Mouse (Mus musculus) heart, embryonic 11.5 days (tissue): Measurements from ENCODE around the gene Gm37240. TPM values are rescaled to one million over a fixed set of nuclear protein-coding genes. Genes with fewer than 3 reads are reported as not detected.

Source experiments
- ATAC-seq: fragments of 200-750 bp; cut with Nextera tagmentation; replicated peaks from 2 replicates; pipeline ENCODE4 v1.8.0; 2017; ENCODE audit warnings: moderate library complexity; ENCODE audit not compliant: insufficient number of reproducible peaks, low FRiP score, low TSS enrichment
- H3K27ac ChIP-seq: fragments of 300-500 bp; sonication (generic); 2 replicates; pipeline ENCODE4 v1.5.1; 2014; ENCODE audit warnings: mild to moderate bottlenecking, low read depth, low read length
- H3K27me3 ChIP-seq: fragments of 300-500 bp; sonication (generic); 2 replicates; pipeline ENCODE4 v1.6.1; 2014; ENCODE audit warnings: mild to moderate bottlenecking, low read length, mixed read lengths; ENCODE audit not compliant: control insufficient read depth, insufficient read depth
- H3K36me3 ChIP-seq: fragments of 300-500 bp; sonication (generic); 2 replicates; pipeline ENCODE4 v1.6.1; 2014; ENCODE audit warnings: mild to moderate bottlenecking, low read length, moderate library complexity, mixed read lengths; ENCODE audit not compliant: control insufficient read depth, insufficient read depth
- H3K4me1 ChIP-seq: fragments of 300-500 bp; sonication (generic); 2 replicates; pipeline ENCODE4 v1.6.1; 2014; ENCODE audit warnings: low read length; ENCODE audit not compliant: control insufficient read depth, insufficient read depth
- H3K4me2 ChIP-seq: fragments of 300-500 bp; sonication (generic); 2 replicates; pipeline ENCODE4 v1.6.1; 2014; ENCODE audit warnings: mild to moderate bottlenecking, moderate library complexity
- H3K4me3 ChIP-seq: fragments of 300-500 bp; sonication (generic); 2 replicates; pipeline ENCODE4 v1.5.1; 2014; ENCODE audit warnings: low read depth, low read length
- H3K9ac ChIP-seq: fragments of 300-500 bp; sonication (generic); 2 replicates; pipeline ENCODE4 v1.6.1; 2014; ENCODE audit warnings: mild to moderate bottlenecking, low read depth, low read length, moderate library complexity
- H3K9me3 ChIP-seq: fragments of 300-500 bp; sonication (generic); replicated peaks from 2 replicates; pipeline ENCODE4 v1.6.1; 2016; ENCODE audit warnings: low read length; ENCODE audit not compliant: control insufficient read depth
- WGBS: fragments of 180-500 bp; shearing (Covaris S2); extraction: QIAGEN DNeasy Blood & Tissue Kit; methylation state at CpG from one replicate; pipeline ENCODE4 v1.1.7; 2014; ENCODE audit not compliant: insufficient replicate concordance; 5-methylcytosine and 5-hydroxymethylcytosine counted together
- polyA plus RNA-seq: library from polyadenylated mRNA; unstranded; fragments of >200 nt; fragmentation: Nextera tagmentation; extraction: Ambion mirVana; gene quantifications from 2 replicates; pipeline ENCODE4 v1.2.1, GENCODE M21; 2014

Gm37240 gene
- polyA plus RNA-seq, 1 experiment from 2014 or later = 4.5 TPM

- WGBS = 64% methylated on average over 5 of the region's 5 CpGs
Observed at GRCm38 (mm10) chr3:85812010-85812409, 75.3 kb downstream of the Gm37240 start.

GRCm38 (mm10) chr3:85793166-85793565, 94.2 kb downstream of the Gm37240 start:
- H3K9ac ChIP-seq = no peak overlapping the region
- H3K9me3 ChIP-seq = no peaks in the 10 kb centered on the region
- H3K27ac ChIP-seq = no peak overlapping the region
- ATAC-seq = no peak
- no peak overlapping the region for H3K4me3 ChIP-seq
- H3K36me3 ChIP-seq = no peaks in the 10 kb centered on the region
- 63% methylated on average over 1 of the region's 1 CpGs for WGBS
- H3K4me2 ChIP-seq = no peak overlapping the region
- no peaks in the 10 kb centered on the region for H3K4me1 ChIP-seq
- no peaks in the 10 kb centered on the region for H3K27me3 ChIP-seq

More at GRCm38 (mm10) chr3:85812010-85812409, 75.3 kb downstream of the Gm37240 start:
- Histone ChIP-seq H3K9me3 (no peaks in the 10 kb centered on the region), H3K36me3 (no peaks in the 10 kb centered on the region), H3K4me3 (no peak overlapping the region), H3K4me1 (peaks cover 8% of the 10 kb centered on the region; the same call in 1 of the 2 replicates), H3K27me3 (no peaks in the 10 kb centered on the region), H3K4me2 (no peak overlapping the region), H3K9ac (no peak overlapping the region), H3K27ac (no peak overlapping the region)
- no peak for ATAC-seq

GRCm38 (mm10) chr3:85789748-85790147, 97.6 kb downstream of the Gm37240 start:
- WGBS = 79% methylated on average over 4 of the region's 4 CpGs
- no peak overlapping the region for H3K9ac ChIP-seq
- no peak overlapping the region for H3K27ac ChIP-seq
- ATAC-seq = no peak
- no peak overlapping the region for H3K4me2 ChIP-seq
- no peaks in the 10 kb centered on the region for H3K36me3 ChIP-seq
- no peak overlapping the region for H3K4me3 ChIP-seq
- H3K9me3 ChIP-seq = no peaks in the 10 kb centered on the region
- H3K27me3 ChIP-seq = no peaks in the 10 kb centered on the region
- no peaks in the 10 kb centered on the region for H3K4me1 ChIP-seq

GRCm38 (mm10) chr3:85786501-85786900, 100.8 kb downstream of the Gm37240 start:
- ATAC-seq = no peak
- Histone ChIP-seq H3K4me3 (no peak overlapping the region), H3K4me2 (no peak overlapping the region), H3K36me3 (no peaks in the 10 kb centered on the region), H3K27ac (no peak overlapping the region), H3K4me1 (no peaks in the 10 kb centered on the region), H3K27me3 (no peaks in the 10 kb centered on the region), H3K9ac (no peak overlapping the region), H3K9me3 (no peaks in the 10 kb centered on the region)
- WGBS = 83% methylated on average over 8 of the region's 8 CpGs

- no peaks in the 10 kb centered on the region for H3K4me1 ChIP-seq
- no peak for ATAC-seq
- no peak overlapping the region for H3K4me2 ChIP-seq
- H3K4me3 ChIP-seq = no peak overlapping the region
- H3K9ac ChIP-seq = no peak overlapping the region
- no peaks in the 10 kb centered on the region for H3K36me3 ChIP-seq
- H3K27ac ChIP-seq = no peak overlapping the region
- H3K9me3 ChIP-seq = no peaks in the 10 kb centered on the region
- 62% methylated on average over 7 of the region's 7 CpGs for WGBS
- no peaks in the 10 kb centered on the region for H3K27me3 ChIP-seq
Observed at GRCm38 (mm10) chr3:85780906-85781305, 106.4 kb downstream of the Gm37240 start.

GRCm38 (mm10) chr3:85780332-85780731, 107.0 kb downstream of the Gm37240 start:
- Histone ChIP-seq H3K4me2 (no peak overlapping the region), H3K4me1 (peaks cover under 1% of the 10 kb centered on the region; the same call in 1 of the 2 replicates), H3K4me3 (no peak overlapping the region), H3K27ac (no peak overlapping the region), H3K9me3 (no peaks in the 10 kb centered on the region), H3K36me3 (no peaks in the 10 kb centered on the region), H3K27me3 (no peaks in the 10 kb centered on the region), H3K9ac (no peak overlapping the region)
- 82% methylated on average over 2 of the region's 2 CpGs for WGBS
- ATAC-seq = no peak

- Histone ChIP-seq H3K36me3 (no peaks in the 10 kb centered on the region), H3K4me3 (no peak overlapping the region), H3K9me3 (no peaks in the 10 kb centered on the region), H3K4me1 (peaks cover 17% of the 10 kb centered on the region), H3K27ac (no peak overlapping the region), H3K9ac (no peak overlapping the region), H3K27me3 (no peaks in the 10 kb centered on the region), H3K4me2 (no peak overlapping the region)
- WGBS = 66% methylated on average over 2 of the region's 2 CpGs
- no peak for ATAC-seq
Observed at GRCm38 (mm10) chr3:85777841-85778240, 109.5 kb downstream of the Gm37240 start.

- H3K9ac ChIP-seq = no peak overlapping the region
- peaks cover 17% of the 10 kb centered on the region for H3K4me1 ChIP-seq
- H3K36me3 ChIP-seq = no peaks in the 10 kb centered on the region
- H3K27me3 ChIP-seq = no peaks in the 10 kb centered on the region
- no peak overlapping the region for H3K27ac ChIP-seq
- no peaks in the 10 kb centered on the region for H3K9me3 ChIP-seq
- no peak for ATAC-seq
- H3K4me2 ChIP-seq = no peak overlapping the region
- 72% methylated on average over 4 of the region's 4 CpGs for WGBS
- H3K4me3 ChIP-seq = no peak overlapping the region
Observed at GRCm38 (mm10) chr3:85777356-85777755, 110.0 kb downstream of the Gm37240 start.

GRCm38 (mm10) chr3:85776707-85777106, 110.6 kb downstream of the Gm37240 start:
- no peak for ATAC-seq
- H3K4me2 ChIP-seq = no peak overlapping the region
- H3K27me3 ChIP-seq = no peaks in the 10 kb centered on the region
- no peaks in the 10 kb centered on the region for H3K9me3 ChIP-seq
- H3K9ac ChIP-seq = no peak overlapping the region
- peaks cover 17% of the 10 kb centered on the region for H3K4me1 ChIP-seq
- no peak overlapping the region for H3K27ac ChIP-seq
- 79% methylated on average over 10 of the region's 10 CpGs for WGBS
- no peak overlapping the region for H3K4me3 ChIP-seq
- H3K36me3 ChIP-seq = no peaks in the 10 kb centered on the region
